Mouse (Mus musculus) monocyte, adult 5-6 weeks (primary cell): ENCODE data around the gene Dennd4b. TPM values are rescaled to one million over a fixed set of nuclear protein-coding genes. Genes with fewer than 3 reads are reported as not detected.
"Not testable (repeated sequence)": the region's sequence is repeated elsewhere in the genome, so short reads cannot be mapped to it uniquely, and the experiment has no call there.

ENCODE experiments used
- ATAC-seq: fragments of 153-309, 156-312 bp; replicated peaks from 2 replicates; pipeline ENCODE4 v1.8.0; 2017; ENCODE audit warnings: mild to moderate bottlenecking; ENCODE audit not compliant: low TSS enrichment, insufficient number of reproducible peaks, severe bottlenecking, poor library complexity, low FRiP score
- total RNA-seq: library from RNA; stranded (forward); fragments of 200-1000, 200-491, 200-594 nt; gene quantifications from 3 replicates; pipeline ENCODE4 v1.2.3, GENCODE M21; 2017

Gene Dennd4b
- total RNA-seq, 1 experiment from 2014 or later, result 16.3 TPM

DNA sequence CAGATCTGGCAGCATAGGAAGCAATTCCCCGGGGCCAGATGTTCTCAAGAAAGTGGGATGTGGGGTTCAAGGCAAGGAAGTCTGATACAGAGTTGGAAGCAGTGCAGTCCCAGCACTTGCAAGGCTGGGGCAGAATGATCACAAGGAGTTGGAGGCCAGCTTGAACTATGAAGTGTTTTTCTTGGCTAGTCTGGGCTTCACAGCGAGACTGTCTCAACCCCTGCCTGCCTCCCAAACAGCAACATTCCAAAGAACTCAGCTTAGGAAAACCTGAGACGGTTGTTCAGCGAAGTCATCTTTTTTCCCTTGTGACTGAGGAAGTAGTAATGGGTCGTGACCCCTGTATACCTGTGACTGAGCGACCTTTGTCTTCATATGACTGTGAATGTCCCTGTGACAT is 14.2 kb upstream of the Dennd4b start:
- no peak for ATAC-seq

DNA sequence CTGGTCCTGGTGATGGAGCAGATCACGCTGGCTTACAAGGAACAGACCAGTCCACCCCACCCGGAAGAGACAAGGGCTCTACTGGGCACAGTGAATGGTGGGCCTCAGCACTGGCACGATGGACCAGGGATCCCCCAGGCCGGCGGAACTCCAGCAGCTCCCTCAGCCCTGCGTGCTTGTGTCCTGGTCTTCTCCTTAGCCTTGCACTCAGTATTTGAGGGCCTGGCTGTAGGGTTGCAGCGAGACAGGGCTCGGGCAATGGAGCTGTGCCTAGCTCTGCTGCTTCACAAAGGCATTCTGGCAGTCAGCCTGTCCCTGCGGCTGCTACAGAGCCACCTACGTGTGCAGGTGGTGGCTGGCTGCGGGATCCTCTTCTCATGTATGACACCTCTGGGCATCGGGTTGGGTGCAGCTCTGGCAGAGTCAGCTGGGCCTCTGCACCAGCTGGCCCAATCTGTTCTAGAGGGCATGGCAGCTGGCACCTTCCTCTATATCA is 13.2 kb upstream of the Dennd4b start:
- ATAC-seq, result not testable (repeated sequence)

DNA sequence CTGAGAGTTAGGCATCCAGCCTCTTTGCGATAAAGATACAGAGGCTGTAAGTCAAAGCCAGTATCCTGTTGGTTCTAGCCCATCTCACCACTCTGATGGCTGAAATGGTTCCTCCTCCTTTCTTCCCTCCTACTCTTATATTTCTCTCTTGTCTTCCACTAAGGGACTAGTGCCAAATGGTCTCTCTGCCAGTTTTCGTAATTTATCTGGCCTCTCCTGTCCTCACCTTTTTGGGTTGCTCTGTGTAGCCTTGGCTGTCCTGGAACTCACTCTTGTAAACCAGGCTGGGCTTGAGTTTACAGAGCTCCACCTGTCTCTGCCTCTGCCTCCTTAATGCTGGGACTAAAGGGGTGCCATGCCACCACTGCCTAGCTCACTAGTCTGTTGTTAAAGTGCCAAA is 12.3 kb upstream of the Dennd4b start:
- ATAC-seq, result not testable (repeated sequence)

DNA sequence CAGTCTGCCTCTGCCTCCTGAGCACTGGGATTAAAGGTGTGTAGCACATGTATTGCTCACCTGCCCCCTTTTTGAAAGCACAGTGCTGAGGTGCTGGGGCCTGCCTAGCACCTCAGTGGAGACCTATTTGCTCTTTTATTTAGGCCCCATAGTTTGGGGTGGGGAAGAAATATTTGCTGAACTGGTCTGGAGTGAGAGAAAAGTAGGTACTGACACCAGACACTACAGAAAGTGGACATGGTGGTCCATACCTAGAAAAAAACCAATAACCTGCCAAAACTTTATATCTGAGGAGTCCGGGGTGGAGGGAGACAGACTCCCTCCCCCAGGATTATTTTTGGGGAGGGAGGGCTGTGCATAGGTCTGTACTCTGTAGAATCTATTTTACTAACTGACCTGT is 11.8 kb upstream of the Dennd4b start:
- not testable (repeated sequence) for ATAC-seq

DNA sequence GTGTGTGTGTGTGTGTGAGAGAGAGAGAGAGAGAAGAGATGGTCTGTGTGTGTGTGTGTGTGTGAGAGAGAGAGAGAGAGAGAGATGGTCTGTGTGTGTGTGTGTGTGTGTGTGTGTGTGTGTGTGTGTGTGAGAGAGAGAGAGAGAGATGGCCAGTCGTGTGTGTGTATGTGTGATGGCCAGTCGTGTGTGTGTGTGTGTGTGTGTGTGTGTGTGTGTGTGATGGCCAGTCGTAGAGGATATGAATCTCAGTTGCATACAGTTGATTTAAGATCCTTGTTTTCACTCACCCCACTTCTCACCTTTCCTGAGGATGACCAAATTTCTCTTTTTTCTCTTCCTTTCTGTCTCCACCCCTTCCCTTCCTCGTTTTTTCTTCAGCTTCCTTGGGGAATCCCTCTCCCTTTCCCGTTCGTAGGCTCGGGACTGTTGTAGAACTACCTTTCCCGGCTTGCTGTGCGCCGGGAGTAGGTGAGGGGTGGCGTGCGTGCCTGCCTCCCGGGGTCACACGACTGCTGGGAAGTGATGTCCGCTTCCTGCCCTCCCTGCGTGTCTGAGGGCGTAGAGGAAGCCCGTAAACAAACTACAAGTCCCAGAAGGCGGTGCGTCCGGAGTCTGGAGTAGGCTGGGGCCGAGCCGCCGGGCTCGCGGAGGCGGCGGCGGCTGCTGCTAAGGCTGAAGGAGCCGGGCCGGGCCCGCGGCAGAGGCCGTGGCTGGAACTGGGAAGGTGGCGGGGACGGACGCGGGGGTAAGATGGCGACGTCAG is 11.1 kb upstream of the Dennd4b start, which contains the start of gene Crtc2:
TSS of gene Crtc2 (plus strand) at position 511 of the 766 bp plus-strand sequence.
- ATAC-seq, result peak; percentile 98

DNA sequence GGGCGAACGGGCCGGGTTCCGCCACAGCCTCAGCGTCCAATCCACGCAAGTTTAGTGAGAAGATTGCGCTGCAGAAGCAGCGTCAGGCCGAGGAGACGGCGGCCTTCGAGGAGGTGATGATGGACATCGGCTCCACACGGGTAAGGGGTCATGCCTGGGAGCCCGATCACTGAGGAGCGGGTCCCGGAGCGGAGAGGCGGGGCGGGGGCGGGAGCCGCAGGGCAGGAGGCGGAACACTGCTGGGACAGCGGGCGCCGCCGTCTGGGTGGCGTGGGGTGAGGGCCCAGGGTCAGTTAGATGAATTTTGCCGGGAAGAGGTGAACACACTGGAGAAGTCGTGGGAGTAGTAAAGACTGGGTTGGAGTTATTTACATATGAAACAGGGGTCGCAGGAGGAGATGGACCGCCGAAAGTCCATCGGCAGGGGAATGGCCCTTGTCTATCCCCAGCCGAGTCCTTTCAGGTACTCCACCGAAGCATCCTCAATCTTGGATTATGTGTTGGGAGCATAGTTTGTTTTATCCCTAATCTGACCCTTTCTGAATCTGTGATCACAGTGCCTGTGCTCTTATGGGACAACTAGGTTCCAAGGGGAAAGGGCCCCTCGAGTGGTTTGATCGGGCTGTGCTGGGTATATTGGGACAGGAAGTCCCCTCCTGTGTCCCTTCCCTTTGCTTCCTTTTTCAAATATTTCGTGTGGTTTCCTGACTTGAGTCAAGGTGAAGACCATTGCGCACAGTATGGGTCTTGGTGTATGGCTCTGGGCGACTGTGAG is 10.4 kb upstream of the Dennd4b start:
- ATAC-seq, result peak; percentile 23

DNA sequence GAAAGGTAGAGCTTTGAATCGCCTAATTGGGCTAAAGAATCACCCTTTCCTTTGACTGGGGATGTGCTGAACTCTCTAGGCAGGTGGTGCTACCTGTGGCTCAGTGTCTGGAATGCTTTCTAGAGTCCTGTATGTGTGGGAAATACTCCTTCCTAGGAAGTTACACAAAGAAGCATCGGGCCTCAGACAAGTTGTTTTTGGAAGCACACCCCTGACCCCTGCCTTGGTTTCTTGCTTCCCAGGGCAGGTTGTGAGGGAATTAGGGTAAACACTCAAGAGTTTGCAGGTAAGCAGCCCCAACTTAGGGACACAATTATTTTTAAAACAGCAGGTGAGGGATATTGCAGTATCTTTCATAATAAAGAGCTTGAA is 9.8 kb upstream of the Dennd4b start:
- no peak for ATAC-seq

DNA sequence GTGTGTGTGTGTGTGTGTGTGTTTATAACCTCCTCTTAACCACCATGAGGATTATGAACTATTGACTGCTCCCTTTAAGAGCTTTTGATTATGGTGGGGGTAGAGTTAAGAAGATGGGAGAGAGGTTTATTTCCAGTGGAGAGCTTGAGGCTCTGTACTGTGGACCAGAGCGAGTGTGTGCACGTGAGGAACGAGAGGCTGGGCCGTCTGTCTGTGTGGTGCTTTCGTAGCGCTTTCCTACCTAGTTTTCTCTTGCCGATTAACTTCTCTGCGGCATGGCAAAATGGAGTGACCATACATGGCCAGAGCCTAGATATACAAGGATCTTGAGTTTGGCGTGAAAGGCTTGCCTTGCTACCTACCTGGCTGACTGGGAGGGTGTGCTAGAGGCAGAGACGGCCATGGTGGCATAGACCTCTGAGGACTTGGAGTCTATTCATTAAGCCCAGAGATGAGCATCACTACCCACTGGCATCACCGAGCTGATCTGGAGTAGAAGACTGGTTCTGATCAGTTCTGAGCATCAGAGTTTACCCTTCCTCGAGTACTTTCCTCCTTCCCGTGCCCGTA is 9.1 kb upstream of the Dennd4b start:
- ATAC-seq, result no peak

DNA sequence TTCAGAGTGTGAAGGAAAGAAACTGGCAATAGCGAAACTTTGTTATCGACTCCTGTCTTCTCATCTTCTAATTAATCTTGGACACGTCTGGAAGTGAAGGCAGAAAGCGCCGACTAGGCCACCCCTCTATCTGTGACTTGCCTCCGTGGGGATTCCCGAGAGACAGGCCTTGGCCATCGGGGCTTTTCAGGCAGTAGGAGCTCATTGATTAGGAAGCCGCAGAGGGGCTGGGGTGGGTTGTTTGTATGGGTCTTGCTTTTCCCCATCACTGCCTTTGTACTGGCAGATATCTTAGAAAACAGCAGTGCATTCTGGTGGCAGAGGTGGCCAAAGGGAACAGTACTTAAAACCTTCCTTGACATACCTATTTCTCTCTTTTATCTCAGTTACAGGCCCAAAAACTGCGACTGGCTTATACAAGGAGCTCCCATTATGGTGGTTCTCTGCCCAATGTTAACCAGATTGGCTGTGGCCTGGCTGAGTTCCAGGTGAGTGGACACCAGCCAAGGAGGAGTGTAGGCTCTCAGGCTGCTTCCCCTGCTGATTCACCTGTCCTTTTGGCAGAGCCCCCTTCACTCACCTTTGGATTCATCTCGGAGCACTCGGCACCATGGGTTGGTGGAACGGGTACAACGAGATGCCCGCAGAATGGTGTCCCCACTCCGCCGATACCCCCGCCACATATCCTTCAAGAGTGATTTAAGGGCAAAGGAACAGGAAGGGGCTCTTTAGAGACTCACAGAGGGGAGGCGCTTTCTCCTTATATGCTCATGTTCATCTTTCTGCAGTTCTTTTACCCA is 8.1 kb upstream of the Dennd4b start:
- no peak for ATAC-seq

DNA sequence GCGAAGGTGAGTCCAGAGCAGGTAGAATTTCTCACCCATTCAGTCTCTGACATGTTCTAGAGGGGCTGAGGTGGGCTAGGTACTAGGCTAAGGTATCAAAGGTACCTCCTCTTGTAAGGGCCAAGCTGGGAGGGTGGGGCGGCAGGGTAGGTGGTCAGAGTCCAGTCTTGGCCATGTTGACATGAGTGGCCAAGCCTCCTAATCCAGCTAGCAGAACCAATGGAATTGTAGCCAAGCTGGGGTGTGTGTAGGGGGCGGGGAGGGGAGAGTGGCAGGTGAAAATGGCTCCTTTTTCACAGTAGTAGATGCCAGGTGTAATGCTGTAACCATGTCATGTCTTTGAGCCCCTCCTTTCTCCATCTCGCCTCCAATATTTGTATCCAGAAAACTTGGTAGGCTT is 6.5 kb upstream of the Dennd4b start:
- no peak for ATAC-seq

DNA sequence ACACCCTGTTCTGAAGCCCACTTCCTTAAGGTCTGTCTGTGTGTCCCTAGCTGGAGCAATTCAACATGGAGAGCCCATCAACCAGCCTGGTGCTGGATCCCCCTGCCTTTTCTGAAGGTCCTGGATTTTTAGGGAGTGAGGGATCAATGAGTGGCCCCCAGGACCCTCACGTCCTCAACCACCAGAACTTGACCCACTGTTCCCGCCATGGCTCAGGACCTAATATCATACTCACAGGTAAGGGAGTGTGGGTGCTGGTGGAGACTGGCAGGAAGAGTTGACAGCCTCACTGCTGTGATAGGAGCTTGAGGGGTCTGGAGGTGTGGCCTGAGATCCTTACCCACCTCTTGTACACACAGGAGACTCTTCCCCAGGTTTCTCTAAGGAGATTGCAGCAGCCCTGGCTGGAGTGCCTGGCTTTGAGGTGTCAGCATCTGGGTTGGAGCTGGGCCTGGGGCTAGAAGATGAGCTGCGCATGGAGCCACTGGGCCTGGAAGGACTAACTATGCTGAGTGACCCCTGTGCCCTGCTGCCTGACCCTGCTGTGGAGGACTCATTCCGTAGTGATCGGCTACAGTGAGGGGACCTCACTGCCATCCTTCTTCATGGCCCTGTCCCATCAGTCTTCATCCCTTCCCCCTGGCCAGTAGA is 1.7 kb upstream of the Dennd4b start:
- no peak for ATAC-seq

DNA sequence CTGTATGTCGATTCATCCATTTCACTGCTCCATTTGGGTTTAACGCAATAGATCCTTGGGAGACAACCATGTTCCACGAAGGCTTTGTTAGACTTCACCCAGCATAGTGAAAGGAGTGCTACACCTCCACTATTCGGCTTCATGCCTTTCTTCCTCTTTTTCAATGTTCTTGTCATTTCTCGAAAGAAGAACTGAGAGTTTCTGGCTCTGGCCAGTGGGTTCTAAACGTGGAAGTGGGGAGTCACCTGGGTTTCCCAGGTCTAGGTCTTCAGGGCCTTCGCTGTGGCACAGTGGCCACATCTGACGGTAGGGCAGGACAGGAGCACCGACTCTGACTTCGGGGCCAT is 325 bp upstream of the Dennd4b start:
- no peak; the same call in 1 of the 2 replicates for ATAC-seq

DNA sequence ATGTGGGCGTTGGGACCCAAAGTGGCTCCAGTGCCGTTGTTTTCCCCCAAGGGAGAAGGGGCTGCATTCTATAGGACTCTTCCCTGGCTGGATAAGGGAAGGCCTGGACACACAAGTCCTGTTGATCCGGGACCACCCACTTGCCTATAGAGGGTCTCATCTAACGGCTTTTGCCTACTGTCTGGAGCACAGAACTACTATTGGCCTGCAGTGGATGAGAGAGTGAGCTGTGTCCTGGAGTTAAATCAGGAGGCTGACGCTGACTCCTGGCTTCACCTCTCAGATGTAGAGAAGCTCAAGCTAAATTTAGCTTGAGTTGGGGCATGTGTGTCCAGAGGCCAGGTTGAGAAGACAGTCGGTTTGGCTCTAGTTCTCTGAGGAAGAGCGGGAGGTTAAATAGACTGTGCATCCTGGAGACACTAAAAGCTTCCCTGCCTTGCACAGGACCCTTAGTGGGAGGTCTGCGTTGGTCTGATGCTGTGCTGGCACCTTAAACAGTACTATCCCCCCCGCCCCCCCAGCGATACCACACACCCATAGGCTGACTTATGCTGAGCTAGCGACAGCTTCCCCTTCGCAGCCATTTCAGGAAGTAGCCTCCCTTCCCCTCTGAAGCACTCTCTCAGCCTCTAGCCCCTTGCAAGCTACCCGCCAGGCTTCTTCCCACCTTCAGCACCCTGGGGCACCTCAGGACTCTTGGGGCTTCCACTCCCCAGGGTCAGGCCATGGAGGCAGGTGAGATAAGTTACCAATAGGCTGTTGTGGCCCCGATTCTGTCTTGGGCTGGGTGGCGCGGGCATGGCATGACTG is 1.2 kb downstream of the Dennd4b start:
- peak; percentile 41 for ATAC-seq

DNA sequence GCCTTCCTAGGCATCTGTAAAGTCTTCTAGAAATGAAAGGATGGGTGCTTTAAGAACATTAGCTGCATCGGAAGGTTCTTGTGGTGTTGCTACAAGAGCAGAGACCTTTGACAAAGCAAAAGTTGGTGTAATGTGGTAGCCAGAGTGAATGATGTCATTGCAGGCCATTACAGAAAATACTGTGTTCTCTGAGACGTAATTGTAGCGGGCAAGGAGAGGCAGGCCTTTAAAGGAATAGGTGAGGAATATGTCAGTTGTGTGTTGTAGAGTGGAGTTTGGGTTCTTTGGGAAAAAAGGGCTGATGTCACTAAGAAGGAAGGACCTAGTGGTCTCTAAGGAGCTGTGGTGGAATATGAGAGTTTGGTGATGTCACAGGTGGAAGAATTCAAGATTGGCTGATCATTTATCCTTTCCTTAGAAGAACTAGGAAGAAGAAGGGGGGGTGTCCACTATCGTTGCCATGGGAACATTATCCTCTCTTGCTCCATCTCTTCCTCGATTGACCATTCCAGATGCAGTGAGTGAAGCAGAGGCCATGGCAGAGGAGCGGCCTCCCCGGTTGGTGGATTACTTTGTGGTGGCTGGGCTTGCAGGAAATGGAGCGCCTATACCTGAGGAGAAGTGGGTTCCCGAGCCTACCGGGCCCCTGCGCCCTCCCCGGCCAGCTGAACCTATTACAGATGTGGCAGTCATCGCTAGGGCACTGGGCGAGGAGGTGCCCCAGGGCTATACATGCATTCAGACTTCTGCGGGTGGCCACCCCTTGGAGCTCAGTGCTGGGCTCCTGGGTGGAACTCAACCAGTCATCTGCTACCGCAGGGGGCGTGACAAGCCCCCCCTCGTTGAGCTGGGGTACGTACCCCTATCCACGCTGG is 2.2 kb downstream of the Dennd4b start:
- no peak for ATAC-seq

DNA sequence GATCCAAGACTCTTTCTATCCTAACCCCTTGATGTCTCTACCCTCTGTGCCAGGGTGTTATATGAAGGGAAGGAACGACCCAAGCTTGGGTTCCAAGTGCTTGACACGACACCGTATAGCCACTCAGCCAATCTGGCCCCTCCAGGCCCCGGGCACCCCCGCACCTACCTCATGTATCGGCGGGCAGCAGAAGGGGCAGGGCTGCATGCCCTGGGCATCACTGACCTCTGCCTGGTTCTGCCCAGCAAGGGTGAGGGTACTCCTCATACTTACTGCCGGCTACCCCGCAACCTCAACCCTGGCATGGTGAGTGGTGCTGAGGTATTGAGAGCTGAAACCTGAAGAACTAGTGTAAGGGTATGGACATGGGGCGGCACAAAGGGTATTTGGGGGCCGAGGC is 3.2 kb downstream of the Dennd4b start:
- no peak for ATAC-seq

DNA sequence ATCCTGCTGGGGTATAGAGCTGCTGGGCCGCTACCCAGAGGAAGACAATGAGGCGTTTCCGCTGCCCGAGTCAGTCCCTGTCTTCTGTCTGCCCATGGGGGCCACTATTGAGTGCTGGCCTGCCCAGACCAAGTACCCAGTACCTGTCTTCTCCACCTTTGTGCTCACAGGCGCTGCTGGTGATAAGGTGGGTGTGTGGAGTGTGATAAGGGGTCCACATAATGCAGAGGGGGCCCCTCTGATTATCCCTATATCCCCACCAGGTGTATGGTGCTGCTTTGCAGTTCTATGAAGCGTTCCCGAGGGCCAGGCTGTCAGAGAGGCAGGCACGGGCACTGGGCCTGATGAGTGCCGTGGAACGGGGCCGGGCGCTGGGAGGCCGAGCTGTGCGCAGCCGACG is 4.0 kb downstream of the Dennd4b start:
- ATAC-seq, result no peak

DNA sequence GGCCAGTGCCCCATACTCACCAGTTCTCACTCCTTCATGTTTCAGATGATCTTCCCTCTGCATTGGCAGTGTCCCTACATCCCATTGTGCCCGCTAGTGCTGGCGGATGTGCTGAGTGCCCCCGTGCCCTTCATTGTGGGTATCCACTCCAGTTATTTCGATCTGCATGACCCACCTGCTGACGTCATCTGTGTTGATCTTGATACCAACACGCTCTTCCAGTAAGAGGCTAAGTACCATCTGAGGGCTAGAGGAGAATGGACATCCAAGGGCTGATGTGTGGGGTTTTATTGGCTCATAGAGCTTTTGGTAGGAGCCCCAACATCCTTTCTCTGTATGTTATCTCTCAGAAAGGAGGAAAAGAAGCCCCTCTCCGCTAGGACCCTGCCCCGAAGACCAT is 5.8 kb downstream of the Dennd4b start:
- no peak for ATAC-seq
